Mouse (Mus musculus): ENCODE measurements at regions not wholly inside any gene's neighbourhood (a gene's known extent, or its start where the extent isn't known, plus 50 kb on each side); places are given as distances from the start of the nearest gene placed in this dataset.

GRCm38 (mm10) chr2:172773176-172773575 lies 166.9 kb downstream of the Bmp7 start:
- TF ChIP-seq POLR2A (IDR thresholded peaks at IDR 0.05; ENCODE audit: insufficient read depth, low read depth, low read length) (no peak), CTCF (IDR thresholded peaks at IDR 0.05; ENCODE audit: insufficient read depth, low read depth, low read length) (no peak)
